Mouse (Mus musculus) kidney, adult 18-20 months (tissue): ENCODE measurements at regions not wholly inside any gene's neighbourhood (a gene's known extent, or its start where the extent isn't known, plus 50 kb on each side); places are given as distances from the start of the nearest gene placed in this dataset.
A peak's percentile ranks its signal among the peaks of the same experiment; 100 is the strongest.

Experiments used
- DNase-seq: peaks from one replicate; pipeline ENCODE4 v3.0.0; 2021

DNA sequence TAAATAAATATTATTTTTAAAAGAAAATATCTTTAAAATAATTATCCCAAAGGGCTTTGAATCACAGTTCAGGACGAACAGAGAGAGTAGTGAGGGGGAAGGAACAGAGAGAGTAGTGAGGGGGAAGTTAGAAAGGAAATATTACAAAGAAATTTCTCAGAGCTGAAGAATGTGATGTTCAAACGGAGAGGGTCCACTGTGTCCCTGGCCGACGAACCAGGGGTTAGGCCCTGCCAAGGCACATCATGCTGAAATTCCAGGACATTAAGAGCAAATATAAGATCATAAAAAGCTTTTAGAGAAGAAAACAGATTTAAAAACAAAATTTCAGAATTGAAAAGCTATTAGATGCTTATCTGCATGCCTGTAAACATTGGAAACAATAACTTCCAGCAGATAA lies 61.6 kb downstream of the Skor1 start:
- DNase-seq, result no peak

DNA sequence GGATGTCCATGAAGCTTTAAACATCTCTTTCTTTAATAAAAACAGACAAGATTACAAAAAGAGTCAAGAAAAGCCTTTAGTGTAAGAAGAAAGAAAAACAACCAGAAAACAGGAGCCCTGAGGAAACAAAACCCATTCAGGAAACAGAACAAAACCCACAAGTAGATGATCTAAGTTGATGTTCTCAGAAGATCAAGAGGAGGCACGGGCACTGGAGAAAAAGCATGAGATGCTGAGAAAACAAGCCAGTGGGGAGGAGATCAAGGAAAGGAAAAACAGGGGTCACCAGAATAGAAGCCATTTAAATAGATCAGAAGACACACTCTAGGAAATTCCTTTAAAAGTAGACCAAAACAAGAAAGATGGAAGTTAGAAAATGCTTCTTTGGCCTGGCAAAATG lies 62.1 kb downstream of the Skor1 start:
- DNase-seq, result no peak

DNA sequence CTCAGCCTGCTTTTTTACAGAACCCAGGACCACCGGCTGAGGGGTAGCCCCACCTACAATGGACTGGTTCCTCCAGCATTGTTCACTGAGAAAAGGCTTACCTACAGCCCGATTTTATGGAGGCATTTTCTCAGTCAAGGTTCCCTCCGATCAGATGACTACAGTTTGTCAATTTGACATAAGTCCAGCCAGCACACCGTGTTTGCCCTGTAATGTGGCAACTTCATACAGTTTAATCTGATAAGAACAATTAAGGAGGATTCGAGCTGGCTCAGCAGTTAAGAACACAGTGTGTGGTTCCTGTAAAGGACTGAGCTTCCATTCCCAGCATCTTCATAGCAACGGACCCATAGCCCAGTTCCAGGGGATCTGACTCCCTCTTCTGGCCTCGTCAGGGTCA lies 65.9 kb downstream of the Skor1 start:
- no peak for DNase-seq

DNA sequence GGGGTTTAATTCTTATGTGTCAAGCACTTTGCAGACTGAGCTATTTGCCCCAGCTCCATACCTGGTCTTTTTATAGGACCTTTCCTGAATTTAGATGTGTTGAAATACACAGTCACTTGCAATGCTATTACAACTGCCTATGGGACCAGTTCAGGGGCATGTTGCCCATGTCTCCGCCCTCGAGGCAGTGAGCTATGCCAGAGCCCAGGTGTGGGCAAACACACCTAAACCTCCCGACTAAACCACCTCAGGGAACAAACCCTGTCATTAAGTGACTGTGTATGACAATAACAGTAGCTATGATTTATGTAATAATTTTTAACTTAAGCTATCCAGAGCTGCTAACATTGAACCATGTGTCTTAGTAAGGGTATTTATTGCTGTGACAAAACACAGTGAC lies 66.5 kb downstream of the Skor1 start:
- DNase-seq, result no peak

DNA sequence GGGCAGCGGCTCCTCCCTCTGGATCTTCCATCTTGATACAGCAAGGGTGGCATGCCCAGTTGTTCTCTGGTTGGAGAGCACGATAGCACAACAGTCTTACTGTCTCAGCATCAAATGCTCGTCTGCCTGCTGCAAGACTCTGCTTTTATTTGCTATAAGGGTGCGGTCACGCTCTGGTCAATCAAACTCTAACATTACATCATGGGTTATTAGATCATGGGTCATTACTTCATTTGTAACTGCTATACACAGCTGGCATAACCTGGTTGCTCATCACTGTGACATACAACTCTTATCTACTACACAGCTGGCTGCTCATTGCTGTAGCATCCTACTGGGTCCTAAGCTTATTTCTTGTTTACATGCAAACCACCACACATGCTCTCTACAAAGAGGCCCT lies 68.4 kb downstream of the Skor1 start:
- no peak for DNase-seq

DNA sequence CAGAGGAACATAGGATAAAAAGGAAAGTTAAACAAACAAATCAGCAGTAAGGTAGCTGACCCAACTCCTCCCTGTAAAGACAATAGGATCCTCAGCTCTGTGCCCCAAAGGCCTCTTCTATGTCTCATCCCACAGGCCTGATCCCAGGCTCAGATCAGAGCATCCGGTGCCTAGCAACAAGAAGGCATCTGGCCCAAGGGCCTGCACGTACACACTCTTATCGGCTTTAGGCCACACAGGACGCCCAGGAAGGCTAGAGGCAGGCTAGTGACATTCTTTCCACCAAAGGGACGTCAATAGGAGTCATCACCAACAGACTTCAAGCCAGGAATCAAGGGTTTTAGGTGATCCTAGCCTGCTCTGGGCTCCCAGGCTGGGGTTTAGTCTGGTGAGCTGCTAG lies 73.5 kb downstream of the Skor1 start:
- DNase-seq, result no peak

DNA sequence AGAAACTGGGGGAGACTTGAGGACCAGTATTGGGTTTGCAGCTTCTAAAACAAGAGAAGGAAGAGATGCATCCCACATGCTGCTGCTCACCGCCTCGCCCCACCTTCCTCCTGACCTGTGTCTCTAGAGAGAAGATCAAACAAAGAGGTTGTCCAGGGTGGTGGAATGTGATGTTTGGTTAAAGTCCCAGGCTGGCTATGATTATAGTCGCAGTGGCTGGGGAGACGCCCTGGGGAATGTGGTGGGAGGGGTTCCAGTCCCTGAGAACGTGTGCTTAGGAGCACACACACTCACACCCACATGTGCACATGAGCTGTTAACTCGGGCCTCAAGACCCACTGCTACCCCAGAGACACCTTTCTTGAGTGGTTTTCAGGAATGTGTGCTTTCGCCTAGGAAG lies 74.0 kb downstream of the Skor1 start:
- no peak for DNase-seq

DNA sequence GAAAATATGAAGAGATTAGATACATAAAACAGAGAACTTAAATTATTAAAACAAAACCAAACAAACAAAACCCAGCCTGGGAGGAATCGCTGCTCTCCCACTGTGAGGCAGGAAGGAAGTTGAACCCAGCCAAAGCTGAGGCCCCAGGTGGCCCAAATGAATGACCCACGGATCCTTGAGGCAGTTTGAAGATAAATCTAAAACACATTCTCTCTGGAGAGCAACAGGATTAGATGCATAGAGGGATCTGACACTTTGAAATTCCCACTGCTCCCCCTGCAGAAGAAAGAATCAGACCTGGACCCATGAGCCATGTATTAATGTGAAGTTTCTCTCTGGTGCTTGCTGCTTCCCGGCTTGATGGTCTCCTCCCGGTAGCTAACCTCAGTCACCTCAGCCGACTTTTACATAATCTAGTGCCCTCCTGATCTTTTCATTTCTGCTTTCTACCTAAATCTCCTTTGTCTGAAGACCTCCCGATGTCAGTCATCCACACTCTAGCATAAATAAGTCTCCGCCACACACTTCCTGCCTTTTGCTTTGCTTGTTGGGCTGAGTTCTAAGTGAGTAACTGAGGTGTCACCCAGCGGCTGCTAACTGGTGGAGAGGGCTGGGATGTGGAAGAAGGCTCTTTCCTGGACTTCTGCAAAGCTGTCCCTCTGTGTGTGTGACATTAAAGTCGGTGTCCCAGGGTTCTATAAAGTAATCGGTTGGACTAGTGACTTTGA lies 74.6 kb downstream of the Skor1 start:
- no peak for DNase-seq

DNA sequence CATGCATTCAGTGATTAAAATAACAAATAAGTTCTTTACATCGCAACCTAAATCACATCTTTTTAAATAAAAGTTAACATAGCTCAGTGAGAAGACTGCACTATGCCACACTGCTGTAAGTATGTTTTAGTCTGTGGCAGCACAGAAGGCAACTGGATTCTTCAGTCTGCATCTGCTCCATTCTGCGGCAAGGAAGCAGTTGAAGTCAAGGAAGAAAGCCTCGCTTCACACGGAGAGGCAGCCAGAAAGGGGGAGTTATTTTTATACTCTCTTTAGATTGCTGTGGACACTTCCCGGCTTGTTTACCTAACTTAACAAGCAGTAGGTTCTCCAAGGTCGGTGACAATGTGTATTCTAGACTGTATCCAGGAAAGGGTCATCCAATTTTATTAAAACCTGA lies 77.7 kb downstream of the Skor1 start:
- no peak for DNase-seq

DNA sequence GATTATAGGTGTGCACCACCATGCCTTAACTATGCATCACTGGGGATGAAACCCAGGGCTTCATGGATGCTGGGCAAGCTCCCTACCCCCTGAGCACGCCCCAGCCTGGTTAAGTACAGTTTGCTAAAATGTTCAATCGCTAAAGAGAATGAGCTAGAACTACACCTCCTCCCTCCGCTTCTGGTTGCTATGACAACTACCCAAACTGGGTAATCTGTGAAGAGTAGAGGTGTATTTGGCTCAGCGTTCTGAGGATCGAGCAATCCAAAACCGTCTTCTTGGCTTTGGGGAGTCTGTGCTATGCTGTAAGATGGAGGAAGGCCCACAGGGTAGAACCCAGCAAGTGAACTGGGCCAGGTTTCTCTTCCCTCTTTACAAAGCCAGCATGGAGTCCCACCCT lies 78.8 kb downstream of the Skor1 start:
- no peak for DNase-seq

DNA sequence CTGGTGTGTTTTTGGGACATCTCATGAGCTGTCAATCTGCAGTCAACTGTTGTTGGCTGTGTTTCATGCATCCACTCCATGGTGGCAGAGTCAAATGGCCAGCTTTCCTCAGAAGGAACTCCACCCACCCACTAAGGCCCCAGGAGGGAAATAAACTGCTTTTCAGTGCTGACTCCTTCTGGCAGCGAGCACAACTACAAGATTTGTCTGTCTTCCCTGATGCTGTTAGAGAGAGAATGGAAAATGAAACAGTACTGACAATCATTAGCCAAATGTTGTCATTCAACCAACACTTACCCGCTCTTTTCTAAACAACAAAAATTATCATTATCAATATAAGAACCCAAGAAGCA lies 79.3 kb upstream of the Pias1 start:
- no peak for DNase-seq

DNA sequence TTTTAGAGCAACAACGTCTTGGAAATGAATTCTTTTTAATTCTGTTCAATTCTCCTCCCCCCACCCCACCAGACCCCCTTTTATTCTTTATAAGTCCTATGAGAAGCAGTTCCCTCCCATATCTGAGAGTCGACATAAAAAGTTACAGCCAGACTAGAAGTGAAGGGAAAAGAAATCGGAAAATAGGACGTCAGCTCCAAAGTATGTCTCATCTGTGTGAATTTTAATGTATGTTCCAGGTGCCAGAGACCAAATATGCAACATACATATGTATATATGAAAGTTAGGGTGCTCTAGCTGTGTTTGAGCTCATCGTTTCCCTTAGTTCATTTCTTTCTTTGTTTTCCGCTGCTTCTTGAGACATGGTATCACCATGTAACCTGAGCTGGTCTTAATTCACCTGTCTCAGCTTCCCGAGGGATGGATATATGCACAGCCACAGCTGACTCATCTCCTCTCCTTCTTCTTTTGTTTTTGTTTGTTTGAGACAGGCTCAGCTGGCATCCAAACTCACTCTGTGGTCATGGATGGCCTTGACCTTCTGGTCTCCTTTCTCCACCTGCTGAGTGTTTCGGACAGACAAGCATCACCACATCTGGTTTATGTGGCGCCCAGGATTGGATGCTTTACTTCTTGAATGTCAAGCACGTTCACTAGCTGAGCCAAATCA lies 78.8 kb upstream of the Pias1 start:
- DNase-seq, result no peak

DNA sequence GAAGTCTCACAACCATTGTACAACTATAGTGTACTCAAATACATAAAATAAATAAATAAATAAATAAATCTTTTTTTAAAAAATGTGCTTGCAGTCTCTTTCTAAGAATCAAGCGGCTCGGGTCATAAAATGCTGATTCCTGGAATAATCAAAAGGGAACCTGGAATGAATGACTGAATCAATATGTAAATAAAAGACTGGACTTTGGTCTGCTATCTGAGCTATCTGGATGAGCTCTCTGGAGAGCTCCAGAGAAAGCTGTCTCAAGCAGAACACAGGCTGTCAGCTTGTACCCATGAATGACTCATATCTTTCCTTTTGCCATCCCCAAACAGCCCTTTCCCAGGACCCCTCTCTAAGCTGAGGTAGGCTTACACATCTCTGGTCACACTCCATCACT lies 75.8 kb upstream of the Pias1 start:
- no peak for DNase-seq

DNA sequence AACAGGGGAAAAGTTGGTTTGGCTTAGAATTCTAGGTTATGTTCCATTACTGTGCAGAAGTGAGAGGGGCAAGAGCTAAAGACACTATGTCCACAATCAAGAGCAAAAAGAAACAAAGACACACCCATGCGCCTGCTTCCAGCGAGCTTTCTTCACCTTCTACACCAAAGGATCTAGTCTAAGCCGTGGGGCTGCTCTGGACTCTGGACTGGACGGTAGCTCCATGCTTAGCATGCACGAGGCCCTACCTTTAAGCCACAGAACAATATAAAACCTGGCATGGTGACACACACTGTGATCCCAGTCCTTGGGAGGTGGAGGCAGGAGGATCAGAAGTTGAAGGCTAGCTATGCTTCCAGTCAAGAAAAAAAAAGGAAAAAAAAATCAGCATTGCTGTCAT lies 73.0 kb upstream of the Pias1 start:
- DNase-seq, result no peak

DNA sequence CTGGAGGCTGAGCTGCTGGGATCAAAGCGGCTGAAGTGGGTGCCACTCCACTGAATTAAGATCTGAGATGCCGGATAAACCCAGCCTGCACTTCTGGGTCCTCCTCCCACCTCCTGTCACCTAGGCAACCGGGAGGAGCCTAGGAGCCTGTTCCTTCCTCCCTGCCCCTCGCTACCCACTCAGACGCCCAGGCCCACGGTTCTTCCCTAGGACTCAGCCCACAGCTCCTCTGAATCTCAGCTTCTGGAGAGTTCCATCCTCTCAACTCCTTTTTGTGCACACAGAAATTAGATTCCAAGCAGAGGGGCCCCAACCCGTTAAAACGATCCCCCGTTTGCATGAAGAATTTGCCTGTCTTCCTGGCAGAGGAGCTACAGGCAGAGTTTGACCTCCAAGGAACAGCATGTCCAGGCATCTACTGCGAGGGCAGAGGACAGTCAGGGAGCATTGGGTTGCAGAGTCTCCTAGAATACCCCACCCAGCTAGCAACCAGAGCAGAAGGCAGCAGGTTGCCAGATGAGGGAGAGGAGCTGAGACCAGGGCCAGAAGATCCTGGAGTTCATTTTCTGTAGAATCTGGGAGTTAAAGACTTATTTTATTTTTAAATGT lies 71.6 kb upstream of the Pias1 start:
- peak; percentile 63 for DNase-seq

DNA sequence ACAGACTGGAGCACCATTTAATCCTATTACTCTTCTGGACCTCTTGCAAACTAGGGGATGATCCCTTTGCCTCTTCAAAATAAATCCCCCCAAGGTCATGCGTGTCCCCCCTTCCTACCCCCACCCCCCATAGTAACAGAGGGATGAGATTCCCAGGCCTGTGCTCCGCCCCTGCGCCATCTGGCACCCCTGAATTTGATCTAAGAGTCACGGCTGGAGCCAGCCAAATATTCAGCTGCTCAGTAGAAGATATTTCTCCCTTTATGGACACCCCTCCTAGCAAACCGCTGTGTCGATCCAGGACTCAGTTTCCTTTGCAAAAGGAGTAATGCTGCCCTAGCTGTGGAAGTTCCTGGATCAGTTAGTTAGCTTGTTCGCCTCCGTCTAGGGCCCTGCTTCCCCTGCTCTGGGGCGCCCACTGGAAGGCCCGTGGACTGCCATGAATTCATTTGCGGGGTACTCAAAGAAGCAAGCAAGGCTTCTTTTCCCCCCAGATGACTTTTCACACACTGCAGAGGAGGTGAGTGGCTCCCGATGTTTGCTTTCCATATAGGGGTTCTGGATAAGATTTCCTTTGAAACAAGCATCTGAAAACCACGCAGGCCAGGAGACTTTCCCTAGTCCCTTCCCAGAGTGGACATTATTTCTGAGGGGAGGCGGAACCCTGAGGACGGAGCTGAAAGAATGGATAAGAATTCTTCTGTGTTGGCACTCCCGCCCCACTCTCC lies 70.9 kb upstream of the Pias1 start:
- DNase-seq, result no peak

DNA sequence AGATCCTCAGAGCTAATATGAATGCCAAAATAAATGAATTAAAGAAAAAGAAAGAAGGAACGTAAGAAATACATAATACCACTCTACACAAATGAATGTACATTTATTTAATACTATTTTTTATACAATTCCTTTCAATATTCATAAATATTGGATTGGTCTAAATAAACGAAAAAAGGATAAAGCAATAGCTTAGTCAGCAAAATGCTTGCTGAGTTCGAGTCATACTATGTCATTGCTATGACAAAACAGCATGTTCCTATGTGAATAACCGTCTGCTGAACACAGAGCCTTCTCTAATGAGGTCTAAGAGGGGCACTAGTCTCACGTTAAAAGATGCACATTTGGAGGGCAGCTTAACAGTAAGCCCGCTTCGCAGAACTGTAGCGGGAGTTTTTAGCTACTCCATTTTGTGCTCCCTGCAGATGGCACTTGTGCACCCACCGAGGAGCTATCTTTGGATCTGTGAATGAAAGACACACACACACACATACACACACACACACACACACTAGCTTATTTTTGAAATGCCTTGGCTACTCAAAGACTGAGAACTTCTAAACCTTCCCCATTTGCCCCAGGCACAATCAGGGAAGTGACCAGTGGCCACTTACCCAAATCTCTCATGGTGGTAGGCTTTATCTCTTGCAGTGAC lies 69.1 kb upstream of the Pias1 start:
- no peak for DNase-seq

DNA sequence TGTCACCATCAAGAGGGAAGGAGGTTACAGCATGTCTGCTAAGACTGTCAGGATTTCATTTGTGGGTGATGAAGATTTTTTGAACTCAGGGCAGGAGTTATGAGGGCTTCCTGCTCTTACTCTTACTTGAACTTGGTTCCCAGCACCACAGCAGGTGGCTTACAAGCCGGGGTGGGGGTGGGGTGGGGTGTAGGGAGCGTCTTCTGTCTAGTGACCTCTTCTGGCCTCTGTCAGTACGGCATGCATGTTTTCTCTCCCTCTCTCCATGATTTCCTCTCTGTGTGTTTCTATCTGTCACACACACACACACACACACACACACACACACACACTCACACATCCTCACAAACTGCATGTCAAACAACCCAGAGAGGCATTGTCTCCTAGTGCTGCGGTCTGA lies 64.5 kb upstream of the Pias1 start:
- no peak for DNase-seq

DNA sequence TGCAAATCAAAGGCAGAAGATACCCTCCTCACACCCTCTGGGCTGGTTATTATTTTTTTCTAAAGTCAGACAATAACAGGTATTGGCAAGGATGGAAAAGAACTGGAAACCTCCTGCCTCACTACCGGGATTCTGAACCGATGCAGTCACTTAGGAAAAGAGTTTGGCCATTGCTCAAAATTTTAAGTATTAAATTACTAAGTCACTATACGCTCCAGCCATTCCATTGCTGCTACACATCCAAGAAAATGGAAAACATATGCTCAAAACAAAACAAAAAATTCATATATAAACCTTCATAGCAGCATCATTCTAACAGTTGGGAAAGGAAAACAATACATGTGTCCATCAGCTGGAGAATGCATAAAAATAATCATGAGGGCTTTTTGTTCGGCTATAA lies 63.9 kb upstream of the Pias1 start:
- no peak for DNase-seq

DNA sequence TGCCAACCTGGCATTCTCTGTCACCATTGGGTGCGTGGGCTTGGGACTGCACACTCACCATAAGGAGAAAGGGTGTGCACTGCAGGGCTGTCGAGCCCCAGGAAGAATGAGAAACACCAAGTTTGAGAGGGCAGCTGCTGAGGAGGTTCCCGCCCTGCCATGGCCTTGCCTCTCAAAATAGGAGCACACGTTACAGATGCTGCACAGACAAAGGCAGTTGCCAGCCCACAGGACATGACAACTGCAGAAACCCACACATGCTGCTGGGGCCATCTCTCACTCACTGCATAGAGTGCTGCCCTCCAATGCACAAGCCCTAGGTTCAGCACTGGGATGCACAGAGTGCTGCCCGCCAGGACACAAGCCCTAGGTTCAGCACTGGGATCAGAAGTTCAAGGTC lies 61.6 kb upstream of the Pias1 start:
- DNase-seq, result no peak

DNA sequence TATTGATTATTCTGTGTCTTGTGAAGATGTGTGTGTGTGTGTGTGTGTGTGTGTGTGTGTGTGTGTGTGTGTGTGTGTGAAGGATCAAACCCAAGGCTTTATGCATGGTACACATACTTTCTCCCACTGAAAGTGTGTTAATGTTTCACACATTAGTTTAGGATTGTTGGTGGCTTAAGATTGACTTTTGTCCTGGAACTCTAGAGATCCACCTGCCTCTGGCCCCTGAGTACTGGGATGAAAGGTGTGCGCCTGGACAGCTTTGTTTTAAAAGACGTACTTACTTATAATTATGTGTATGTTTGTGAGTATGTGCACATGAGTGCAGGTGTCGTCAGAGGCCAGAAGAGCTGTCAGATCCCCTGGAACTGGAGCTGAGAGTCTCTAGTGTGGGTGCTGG lies 59.3 kb upstream of the Pias1 start:
- DNase-seq, result no peak

DNA sequence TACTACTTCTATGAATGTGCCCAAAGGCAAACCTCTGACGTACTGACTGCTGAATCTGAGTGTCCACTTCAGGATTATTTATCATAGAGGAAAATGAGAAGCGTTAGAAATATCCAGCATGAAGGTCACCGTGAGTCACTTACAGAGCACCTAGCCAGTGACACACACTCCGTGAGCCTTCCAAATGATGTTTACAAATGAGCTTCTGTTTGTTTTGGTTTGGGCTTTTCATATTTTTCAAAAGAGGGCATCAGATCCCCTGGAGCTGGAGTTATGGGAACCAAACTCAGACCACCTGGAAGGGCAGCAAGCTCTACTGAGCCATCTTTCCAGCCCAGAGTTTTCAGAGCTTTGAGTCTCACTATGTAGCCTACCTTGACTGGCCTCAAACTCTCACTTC lies 57.8 kb upstream of the Pias1 start:
- DNase-seq, result no peak

DNA sequence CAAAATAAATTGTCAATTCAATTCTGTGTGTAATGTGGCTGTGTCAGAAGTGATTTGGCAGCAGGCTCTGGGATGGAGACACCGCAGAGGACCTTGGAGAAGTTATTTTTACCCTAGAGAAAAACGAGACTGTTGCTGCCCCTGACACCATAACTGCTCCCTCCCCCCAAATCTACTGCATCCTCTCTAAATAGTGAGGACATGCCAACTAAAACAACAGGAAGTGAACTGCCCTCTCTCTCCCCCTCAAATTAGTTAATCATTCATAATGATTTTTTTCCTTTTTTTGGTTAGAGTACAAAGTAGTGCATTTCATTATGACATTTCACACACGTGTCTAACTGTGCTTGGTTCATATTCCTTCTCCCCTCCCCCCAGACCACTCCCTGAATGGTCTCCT lies 55.6 kb upstream of the Pias1 start:
- no peak for DNase-seq

DNA sequence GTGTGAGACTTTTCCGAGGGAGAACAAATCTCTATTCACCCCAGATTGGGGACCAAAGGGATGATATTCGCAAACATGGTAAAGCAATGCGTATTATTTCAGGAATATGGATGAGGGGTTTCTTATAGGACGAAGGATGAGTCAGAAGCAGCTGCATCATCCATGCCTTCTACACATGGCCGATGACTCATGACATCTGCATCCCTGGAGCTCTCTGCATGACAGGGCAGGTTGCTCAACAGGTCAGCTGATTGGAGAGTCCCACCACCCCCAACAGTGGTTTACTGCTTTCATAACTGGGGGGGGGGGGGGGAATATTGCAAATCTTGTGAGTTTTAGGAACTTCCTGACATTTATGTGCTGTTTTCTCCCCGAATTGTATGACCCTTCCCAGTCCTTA lies 50.3 kb upstream of the Pias1 start:
- DNase-seq, result no peak
